Mouse (Mus musculus): ENCODE data around the gene Ppef1. TPM values are rescaled to one million over a fixed set of nuclear protein-coding genes. Genes with fewer than 3 reads are reported as not detected.

Ppef1 gene
- total RNA-seq (2023), result not detected

GRCm38 (mm10) chrX:160735650-160736049 lies at the start of gene Ppef1:
TSS of gene Ppef1 (minus strand) at chrX:160735765.

GRCm38 (mm10) chrX:160767713-160768112 lies 32.1 kb upstream of the Ppef1 start, which contains the start of gene Rs1:
TSS of gene Rs1 (plus strand) at chrX:160768013.

Other genes starting within 250 kb of the Ppef1 start
- 15.1 TPM for gene Phka2, start 233.6 kb downstream of the Ppef1 start, total RNA-seq (2023)
- not detected for gene Rs1, start 32.2 kb upstream of the Ppef1 start, total RNA-seq (2023)
- 0.64 TPM for gene Gja6, start 171.3 kb upstream of the Ppef1 start, total RNA-seq (2023)

Data from CD4-positive naive resting alpha-beta T cell, adult 76 days (primary cell).